Mouse (Mus musculus) lung, postnatal 10 days (tissue): ENCODE results near the gene Axl.

Source experiments
- DNase-seq: peaks from one replicate; pipeline ENCODE4 v3.0.0; 2021

Gene Axl

GRCm38 (mm10) chr7:25707581-25708292 is 80.8 kb downstream of the Axl start:
- DNase-seq = peak; percentile 86
